Mouse (Mus musculus): Measurements from ENCODE around the gene Gm7861.
"Not testable (repeated sequence)": the region's sequence is repeated elsewhere in the genome, so short reads cannot be mapped to it uniquely, and the experiment has no call there.

Gene Gm7861

DNA sequence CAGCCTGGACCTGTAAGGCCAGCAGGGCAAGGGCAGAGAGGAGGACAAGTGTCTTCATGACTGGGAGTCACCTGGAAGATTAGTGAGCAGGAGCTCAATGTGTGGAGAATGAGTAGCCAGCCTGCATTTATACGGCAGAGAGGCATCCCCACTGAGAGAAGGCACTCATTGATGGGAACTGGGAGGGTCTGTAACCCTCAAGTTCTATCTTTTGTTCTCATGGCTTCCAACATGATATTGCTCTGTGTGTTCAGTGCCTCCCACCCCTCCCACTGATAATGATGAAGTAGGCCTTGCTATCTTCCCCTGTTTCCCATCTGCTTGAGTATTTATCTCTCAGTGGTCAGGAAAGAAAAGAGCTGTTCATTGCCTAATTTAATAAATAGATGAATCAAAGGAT is at the start of gene Gm7861:
Gene Gm7861 (minus strand): TSS at position 101 of the 400 bp plus-strand sequence.
- not testable (repeated sequence) for DNase-seq (ENCODE audit: low read depth)

GRCm38 (mm10) chr8:21617883-21618282 is 23.6 kb upstream of the Gm7861 start, which contains the start of gene Defa26:
Gene Defa26 (plus strand): TSS chr8:21618183.
- not testable (repeated sequence) for DNase-seq (ENCODE audit: low read depth)

- not testable (repeated sequence) for DNase-seq (ENCODE audit: low read depth)
Observed at GRCm38 (mm10) chr8:21582706-21583105, 11.6 kb downstream of the Gm7861 start, which contains the start of gene Defa28. Gene Defa28 (plus strand): TSS chr8:21583006.

DNA sequence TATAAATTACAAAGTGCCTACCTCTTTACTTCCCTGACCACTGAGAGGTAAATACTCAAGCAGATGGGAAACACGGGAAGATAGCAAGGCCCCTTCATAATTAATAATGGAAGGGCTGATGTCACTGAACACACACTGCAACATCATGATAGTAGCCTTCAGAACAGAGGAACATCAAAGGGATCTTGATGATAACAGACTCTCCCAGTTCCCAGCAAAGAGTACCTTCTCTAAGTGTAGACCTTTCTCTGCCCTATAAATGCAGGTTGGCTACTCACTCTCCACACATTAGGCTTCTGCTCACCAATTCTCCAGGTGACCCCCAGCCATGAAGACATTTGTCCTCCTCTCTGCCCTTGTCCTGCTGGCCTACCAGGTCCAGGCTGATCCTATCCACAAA is 29.2 kb downstream of the Gm7861 start, which contains the start of gene Defa37:
Gene Defa37 (plus strand): TSS at position 301 of the 400 bp plus-strand sequence.
- DNase-seq (ENCODE audit: low read depth), result not testable (repeated sequence)

Data from NIH3T3 (cell line).